ENCODE assay signal across 8 mouse cellular contexts in the genomic region with DNA sequence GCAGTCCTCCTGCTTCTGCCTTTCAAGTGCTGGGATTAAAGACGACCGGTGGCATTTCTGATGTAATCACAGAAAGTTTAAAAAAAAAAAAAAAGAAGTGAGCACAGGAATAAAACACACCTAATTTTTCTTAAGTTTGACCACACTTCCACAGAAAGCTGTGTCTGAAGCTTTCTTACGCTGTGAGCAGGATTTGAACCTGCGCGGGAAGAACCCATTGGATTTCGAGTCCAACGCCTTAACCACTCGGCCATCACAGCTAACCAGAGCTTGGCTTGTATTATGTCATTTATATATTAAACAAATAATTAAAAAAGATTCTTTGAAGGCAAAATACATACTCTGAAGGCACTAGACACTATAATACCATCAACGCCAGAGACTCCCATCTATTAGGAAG. TPM values are rescaled to one million over a fixed set of nuclear protein-coding genes. Genes with fewer than 3 reads are reported as not detected.
DNase-seq lines count a peak whose midpoint lies in the region; ATAC-seq and TF ChIP-seq lines count a peak whose summit lies in the region.

No protein-coding gene starts in this region.

- WGBS in small intestine, adult 2 months: 2% methylated on average over 9 of the region's 9 CpGs

- H3K27ac ChIP-seq in small intestine, adult 2 months (ENCODE audit: insufficient read depth, low read depth, low read length): no peak overlapping the region

- H3K4me1 ChIP-seq in small intestine, adult 2 months (ENCODE audit: control insufficient read depth, insufficient read depth, insufficient read length, low read length): 0 out of 2 replicates have a peak, but pooled peaks cover 3% of the 10 kb centered on the region

- H3K4me3 ChIP-seq in small intestine, adult 2 months (ENCODE audit: low read depth, low read length): peak overlapping the region; percentile 58

- H3K36me3 ChIP-seq in small intestine, adult 2 months (ENCODE audit: control insufficient read depth, insufficient read depth, low read length): no peaks in the 10 kb centered on the region

- TF ChIP-seq POLR2A in small intestine, adult 2 months (IDR thresholded peaks at IDR 0.05; ENCODE audit: low read depth, low read length): no peak

- no peaks in the 10 kb centered on the region; the same call in 1 of the 2 replicates for H3K27me3 ChIP-seq in small intestine, adult 2 months (ENCODE audit: control insufficient read depth, insufficient read depth, low read length)

- peak; percentile 67 for ATAC-seq in common myeloid progenitor, adult 5-6 weeks (replicated peaks; ENCODE audit: low read depth, poor library complexity, severe bottlenecking)

- TF ChIP-seq CTCF in small intestine, adult 2 months (IDR thresholded peaks at IDR 0.05; ENCODE audit: extremely low read depth, insufficient read length, insufficient replicate concordance, low read depth, low read length): no peak

- DNase-seq in urinary bladder, postnatal 14 days (ENCODE audit: low spot score): peak; percentile 77
- DNase-seq in urinary bladder, postnatal 10 days (ENCODE audit: low spot score): no peak
- peak; percentile 67 for DNase-seq in gastrocnemius, postnatal 10 days
- peak; percentile 97 for DNase-seq in hindlimb bud, embryonic 11.5 days (ENCODE audit: extremely low spot score, low read depth, low spot score)
- DNase-seq in left cerebral cortex, postnatal 4 days: peak; percentile 75
- peak; percentile 94 for DNase-seq in mesoderm, embryonic 11.5 days (ENCODE audit: low read depth, low spot score)

- intact Hi-C loops in left cerebral cortex, postnatal 4 days (cut with DNase I): loop anchor here (10.0 kb wide), 5 partner anchors 107 to 1413 kb away; no protein-coding TSS in a partner anchor

RNA-seq across cellular contexts. Expression of a gene that starts 12.7 kb away (rescaled TPM):
- 0.73 and 5.5 TPM in 2 replicates for total RNA-seq in common myeloid progenitor, adult 5-6 weeks (2017)
- not detected for total RNA-seq in gastrocnemius, postnatal 10 days (2021)
- total RNA-seq in left cerebral cortex, postnatal 4 days (2021): not detected
- 1.2 and 2.0 TPM in 2 replicates for polyA plus RNA-seq in small intestine, adult 2 months (2012; rRNA removed)

RNA-seq across cellular contexts. Expression of a gene that starts 13.1 kb away (rescaled TPM):
- total RNA-seq in common myeloid progenitor, adult 5-6 weeks (2017): 208 and 989 TPM in 2 replicates
- total RNA-seq in gastrocnemius, postnatal 10 days (2021): 100 to 1,000 TPM; 171 to 199 TPM
- 100 to 1,000 TPM; 126 to 134 TPM for total RNA-seq in left cerebral cortex, postnatal 4 days (2021)
- 106 and 238 TPM in 2 replicates for polyA plus RNA-seq in small intestine, adult 2 months (2012; rRNA removed)

RNA-seq across cellular contexts. Expression of a gene that starts 13.4 kb away (rescaled TPM):
- total RNA-seq in common myeloid progenitor, adult 5-6 weeks (2017): 1,449 and 1,731 TPM in 2 replicates
- 100 to 1,000 TPM; 209 to 249 TPM for total RNA-seq in gastrocnemius, postnatal 10 days (2021)
- 100 to 1,000 TPM in 1 of 2 experiments, 10 to 100 TPM in 1; 95.1 to 120 TPM for total RNA-seq in left cerebral cortex, postnatal 4 days (2021)
- polyA plus RNA-seq in small intestine, adult 2 months (2012; rRNA removed): 34.9 and 41.4 TPM in 2 replicates

RNA-seq across cellular contexts. Expression of a gene that starts 18.9 kb away (rescaled TPM):
- total RNA-seq in common myeloid progenitor, adult 5-6 weeks (2017): 106 and 144 TPM in 2 replicates
- 10 to 100 TPM; 77.9 to 89.2 TPM for total RNA-seq in gastrocnemius, postnatal 10 days (2021)
- 10 to 100 TPM; 89.3 to 89.6 TPM for total RNA-seq in left cerebral cortex, postnatal 4 days (2021)
- 6.3 and 10.1 TPM in 2 replicates for polyA plus RNA-seq in small intestine, adult 2 months (2012; rRNA removed)

RNA-seq across cellular contexts. Expression of a gene that starts 20.5 kb away (rescaled TPM):
- total RNA-seq in common myeloid progenitor, adult 5-6 weeks (2017): 689 and 693 TPM in 2 replicates
- 100 to 1,000 TPM; 133 to 135 TPM for total RNA-seq in gastrocnemius, postnatal 10 days (2021)
- 10 to 100 TPM; 59.9 to 64.0 TPM for total RNA-seq in left cerebral cortex, postnatal 4 days (2021)
- polyA plus RNA-seq in small intestine, adult 2 months (2012; rRNA removed): 22.6 and 24.8 TPM in 2 replicates
